Mouse (Mus musculus): ENCODE measurements at regions not wholly inside any gene's neighbourhood (a gene's known extent, or its start where the extent isn't known, plus 50 kb on each side); places are given as distances from the start of the nearest gene placed in this dataset.
A peak's percentile ranks its signal among the peaks of the same experiment; 100 is the strongest.

DNA sequence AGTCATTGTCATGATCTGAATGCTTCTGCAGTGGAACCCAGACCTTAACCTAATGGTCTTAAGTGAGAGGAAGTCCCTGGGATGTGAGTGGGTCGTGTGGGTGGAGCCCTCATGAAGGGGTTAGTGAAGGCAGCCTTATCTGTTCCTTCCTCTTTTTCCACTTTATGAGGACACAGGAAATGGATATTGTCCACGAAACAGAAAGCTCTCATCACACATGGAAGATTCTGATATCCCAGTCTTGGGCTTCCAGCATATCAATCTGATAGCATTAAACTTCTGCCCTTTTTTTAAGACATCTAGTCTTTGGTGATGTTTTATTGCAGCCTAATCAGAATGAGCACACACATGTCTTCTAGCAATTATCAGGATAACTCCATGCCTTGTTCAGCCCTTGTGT, 164.0 kb downstream of the Mex3b start:
- TF ChIP-seq POLR2A (IDR thresholded peaks at IDR 0.05; ENCODE audit: borderline replicate concordance, extremely low read depth, insufficient read depth, insufficient read length, poor library complexity, severe bottlenecking), result no peak
- no peak for TF ChIP-seq CTCF (IDR thresholded peaks at IDR 0.05; ENCODE audit: borderline replicate concordance, extremely low read depth, insufficient read depth, insufficient read length)

DNA sequence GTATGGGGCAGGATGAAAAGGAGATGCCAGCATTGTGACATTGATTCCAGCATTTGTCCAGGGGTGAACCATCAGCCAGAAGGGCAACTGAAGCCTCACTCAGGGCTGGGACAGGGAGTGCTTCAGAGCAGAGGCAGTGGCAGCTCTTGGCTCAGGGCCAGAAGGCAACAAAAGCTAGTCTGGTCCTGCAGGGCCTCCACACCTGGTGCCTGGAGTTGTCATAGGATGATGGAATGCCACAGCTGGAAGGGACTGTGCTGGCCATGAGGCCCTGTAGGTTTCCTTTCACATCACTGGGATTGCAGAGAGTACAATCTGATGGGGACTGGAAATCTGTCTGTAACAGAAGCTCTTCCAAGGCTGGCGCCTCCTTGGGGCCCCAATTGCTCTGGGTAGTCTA, 164.9 kb downstream of the Mex3b start:
- TF ChIP-seq POLR2A (IDR thresholded peaks at IDR 0.05; ENCODE audit: borderline replicate concordance, extremely low read depth, insufficient read depth, insufficient read length, poor library complexity, severe bottlenecking) (no peak), CTCF (IDR thresholded peaks at IDR 0.05; ENCODE audit: borderline replicate concordance, extremely low read depth, insufficient read depth, insufficient read length) (no peak)

More for the DNA sequence above, 164.0 kb downstream of the Mex3b start:
- no peak for DNase-seq (ENCODE audit: low read depth)

DNA sequence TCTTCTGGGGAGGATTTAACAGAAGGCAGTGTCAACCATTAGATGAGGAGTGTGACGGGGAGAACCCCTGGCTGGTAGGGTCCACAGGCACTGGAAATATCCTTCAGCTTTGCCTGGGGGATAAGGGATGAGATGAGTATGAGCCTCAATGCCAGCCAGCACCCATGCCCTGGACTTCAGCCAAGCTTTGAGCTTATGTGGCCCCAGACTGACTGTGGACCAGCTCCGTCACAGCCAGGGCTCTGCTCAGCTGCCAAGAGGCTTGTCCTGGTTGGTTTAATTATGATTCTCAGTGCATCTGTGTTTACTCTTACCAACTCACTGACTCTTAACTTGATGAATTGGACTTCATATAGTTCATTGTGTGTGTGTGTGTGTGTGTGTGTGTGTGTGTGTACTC, 165.8 kb downstream of the Mex3b start:
- DNase-seq (ENCODE audit: low read depth), result peak; percentile 31
- TF ChIP-seq CTCF (IDR thresholded peaks at IDR 0.05; ENCODE audit: borderline replicate concordance, extremely low read depth, insufficient read depth, insufficient read length) (no peak), POLR2A (IDR thresholded peaks at IDR 0.05; ENCODE audit: borderline replicate concordance, extremely low read depth, insufficient read depth, insufficient read length, poor library complexity, severe bottlenecking) (no peak)

More for the DNA sequence above, 164.9 kb downstream of the Mex3b start:
- DNase-seq (ENCODE audit: low read depth), result no peak

DNA sequence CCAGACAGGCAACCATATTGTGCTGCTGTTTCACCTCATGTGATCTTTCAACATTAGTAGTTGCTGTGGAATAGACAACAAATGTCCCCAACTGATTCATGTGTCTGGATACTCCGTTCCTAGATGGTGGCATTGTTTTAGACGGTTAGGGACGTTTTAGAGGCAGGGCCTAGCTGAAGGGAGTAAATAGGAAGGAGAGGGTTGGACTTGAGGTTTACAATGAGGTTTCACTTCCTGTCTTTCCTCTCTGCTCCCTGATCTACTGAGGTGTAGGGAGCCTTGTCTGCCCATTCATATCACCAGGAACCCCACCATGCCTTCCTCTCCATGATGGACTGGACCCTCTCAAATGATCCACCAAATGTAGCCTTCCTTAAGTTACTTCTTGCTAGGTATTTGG, 168.1 kb downstream of the Mex3b start:
- no peak for DNase-seq (ENCODE audit: low read depth)
- no peak for TF ChIP-seq POLR2A (IDR thresholded peaks at IDR 0.05; ENCODE audit: borderline replicate concordance, extremely low read depth, insufficient read depth, insufficient read length, poor library complexity, severe bottlenecking)
- TF ChIP-seq CTCF (IDR thresholded peaks at IDR 0.05; ENCODE audit: borderline replicate concordance, extremely low read depth, insufficient read depth, insufficient read length), result no peak

DNA sequence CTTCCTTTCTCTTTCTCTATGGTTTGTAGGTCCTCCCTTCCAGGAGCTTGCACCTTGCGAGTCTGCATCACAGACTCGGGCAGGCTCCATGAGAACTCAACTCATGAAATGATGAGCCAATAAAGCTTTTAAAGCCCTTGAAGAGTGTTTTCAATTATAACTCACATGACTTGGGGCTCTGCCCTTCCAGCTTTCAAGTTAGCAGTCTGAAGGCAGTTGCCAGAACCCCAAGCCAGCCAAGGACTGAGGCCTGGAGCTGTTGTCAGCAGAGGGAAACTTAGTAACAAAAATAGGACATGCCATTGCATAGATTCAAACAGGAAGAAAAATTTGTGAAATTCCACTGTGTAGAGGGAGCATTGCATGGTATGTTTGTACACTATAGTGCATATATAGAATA, 169.3 kb downstream of the Mex3b start:
- TF ChIP-seq CTCF (IDR thresholded peaks at IDR 0.05; ENCODE audit: borderline replicate concordance, extremely low read depth, insufficient read depth, insufficient read length) (no peak), POLR2A (IDR thresholded peaks at IDR 0.05; ENCODE audit: borderline replicate concordance, extremely low read depth, insufficient read depth, insufficient read length, poor library complexity, severe bottlenecking) (no peak)
- peak; percentile 55 for DNase-seq (ENCODE audit: low read depth)

DNA sequence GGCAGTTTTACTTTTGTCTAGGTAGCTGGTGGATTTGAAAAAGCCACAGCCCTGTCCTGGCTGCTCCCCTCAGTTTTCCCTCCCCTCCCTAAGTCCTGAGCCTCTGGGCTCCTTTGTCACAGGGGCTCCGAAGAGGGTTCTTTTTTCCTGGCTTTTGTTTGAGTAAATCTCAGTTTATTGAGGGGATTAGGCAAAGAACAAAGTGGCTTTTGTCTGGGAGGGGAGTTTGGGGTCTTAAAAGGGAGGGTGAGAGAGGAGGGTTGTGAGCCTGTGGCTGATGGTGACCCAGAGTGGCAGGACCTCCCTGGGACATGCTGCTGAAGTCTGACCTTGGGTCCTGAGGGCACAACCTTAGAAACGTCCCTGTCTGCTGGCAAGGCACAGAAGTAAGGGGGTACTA, 170.0 kb downstream of the Mex3b start:
- no peak for TF ChIP-seq POLR2A (IDR thresholded peaks at IDR 0.05; ENCODE audit: borderline replicate concordance, extremely low read depth, insufficient read depth, insufficient read length, poor library complexity, severe bottlenecking)
- TF ChIP-seq CTCF (IDR thresholded peaks at IDR 0.05; ENCODE audit: borderline replicate concordance, extremely low read depth, insufficient read depth, insufficient read length), result no peak
- DNase-seq (ENCODE audit: low read depth), result peak; percentile 72

DNA sequence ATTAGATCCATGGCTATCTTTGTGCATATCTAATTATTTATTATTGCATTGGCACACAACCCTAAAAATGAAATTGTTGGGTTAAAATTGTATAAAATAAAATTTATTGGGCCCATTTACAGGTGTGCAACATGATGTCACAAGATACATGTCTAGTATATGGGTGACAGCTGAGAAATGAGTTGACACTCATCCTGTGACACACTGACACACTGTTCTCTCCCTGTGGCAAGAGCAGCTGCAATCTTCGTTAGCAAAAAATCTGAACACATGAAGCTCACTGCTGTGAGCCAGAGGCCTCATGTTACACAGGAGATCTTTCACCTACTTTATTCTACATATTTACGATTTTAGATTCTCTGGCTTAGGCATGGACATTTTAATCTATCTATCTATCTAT, 170.6 kb downstream of the Mex3b start:
- no peak for TF ChIP-seq POLR2A (IDR thresholded peaks at IDR 0.05; ENCODE audit: borderline replicate concordance, extremely low read depth, insufficient read depth, insufficient read length, poor library complexity, severe bottlenecking)
- no peak for TF ChIP-seq CTCF (IDR thresholded peaks at IDR 0.05; ENCODE audit: borderline replicate concordance, extremely low read depth, insufficient read depth, insufficient read length)
- DNase-seq (ENCODE audit: low read depth), result no peak

DNA sequence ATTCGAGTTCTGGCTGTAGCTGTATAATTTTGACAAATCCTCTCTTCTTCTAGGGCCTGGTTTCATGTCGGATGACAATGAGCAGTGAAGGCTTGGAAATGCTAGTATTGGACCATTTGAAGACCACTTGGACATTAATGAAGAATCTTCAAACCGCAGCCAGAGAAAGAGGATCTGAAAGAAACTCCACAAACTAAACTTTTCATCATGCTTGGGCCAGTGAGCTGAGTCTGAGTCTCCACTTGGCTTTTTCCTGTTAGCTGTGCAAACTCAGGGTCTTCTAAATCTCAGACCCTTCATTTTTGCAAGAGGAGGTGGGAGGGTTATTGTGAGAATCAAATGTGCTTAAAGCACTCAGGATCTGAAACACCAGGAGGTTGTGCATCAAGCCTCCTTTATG, 176.6 kb downstream of the Mex3b start:
- TF ChIP-seq POLR2A (IDR thresholded peaks at IDR 0.05; ENCODE audit: borderline replicate concordance, extremely low read depth, insufficient read depth, insufficient read length, poor library complexity, severe bottlenecking) (no peak), CTCF (IDR thresholded peaks at IDR 0.05; ENCODE audit: borderline replicate concordance, extremely low read depth, insufficient read depth, insufficient read length) (no peak)
- DNase-seq (ENCODE audit: low read depth), result no peak

DNA sequence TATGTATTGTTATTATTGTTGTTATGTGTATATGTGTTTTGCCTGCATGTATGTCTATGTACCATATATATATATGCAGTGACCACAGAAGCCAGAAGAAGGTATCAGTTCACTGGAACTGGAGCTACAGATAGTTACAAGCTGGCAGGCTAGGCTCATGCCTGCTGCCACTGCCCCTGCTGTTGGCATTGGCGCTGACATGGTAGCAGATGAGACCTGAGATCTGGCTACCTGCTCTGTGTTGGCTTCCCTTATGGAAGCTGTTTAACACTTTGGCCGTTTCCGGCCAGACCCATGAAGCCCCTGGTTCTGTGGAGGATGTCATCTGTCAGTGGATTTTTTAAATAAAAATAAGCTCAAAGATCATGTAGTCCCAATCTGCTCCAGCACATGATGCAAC, 178.1 kb downstream of the Mex3b start:
- TF ChIP-seq POLR2A (IDR thresholded peaks at IDR 0.05; ENCODE audit: borderline replicate concordance, extremely low read depth, insufficient read depth, insufficient read length, poor library complexity, severe bottlenecking), result no peak
- TF ChIP-seq CTCF (IDR thresholded peaks at IDR 0.05; ENCODE audit: borderline replicate concordance, extremely low read depth, insufficient read depth, insufficient read length), result no peak
- DNase-seq (ENCODE audit: low read depth), result no peak

DNA sequence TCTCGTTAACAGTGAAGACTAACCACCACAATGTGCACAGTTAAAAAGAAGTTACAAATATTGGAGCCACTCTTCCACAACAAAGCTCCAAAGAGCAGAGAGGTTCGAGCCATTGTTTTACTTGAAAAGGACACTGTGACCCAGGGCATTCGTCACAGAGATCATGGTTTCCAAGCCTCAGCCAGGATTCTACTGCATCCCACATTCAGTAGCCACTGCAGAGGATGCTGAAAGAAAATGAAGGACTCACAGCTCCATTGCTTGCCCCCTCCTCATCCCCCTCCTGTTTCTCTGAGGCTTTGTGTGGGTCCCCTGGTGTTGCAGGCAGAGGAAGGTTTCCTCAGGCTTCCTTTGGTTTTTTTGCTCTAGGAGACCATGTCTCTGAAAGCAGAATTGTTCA, 182.9 kb downstream of the Mex3b start:
- DNase-seq (ENCODE audit: low read depth), result peak; percentile 25
- TF ChIP-seq POLR2A (IDR thresholded peaks at IDR 0.05; ENCODE audit: borderline replicate concordance, extremely low read depth, insufficient read depth, insufficient read length, poor library complexity, severe bottlenecking) (no peak), CTCF (IDR thresholded peaks at IDR 0.05; ENCODE audit: borderline replicate concordance, extremely low read depth, insufficient read depth, insufficient read length) (no peak)

DNA sequence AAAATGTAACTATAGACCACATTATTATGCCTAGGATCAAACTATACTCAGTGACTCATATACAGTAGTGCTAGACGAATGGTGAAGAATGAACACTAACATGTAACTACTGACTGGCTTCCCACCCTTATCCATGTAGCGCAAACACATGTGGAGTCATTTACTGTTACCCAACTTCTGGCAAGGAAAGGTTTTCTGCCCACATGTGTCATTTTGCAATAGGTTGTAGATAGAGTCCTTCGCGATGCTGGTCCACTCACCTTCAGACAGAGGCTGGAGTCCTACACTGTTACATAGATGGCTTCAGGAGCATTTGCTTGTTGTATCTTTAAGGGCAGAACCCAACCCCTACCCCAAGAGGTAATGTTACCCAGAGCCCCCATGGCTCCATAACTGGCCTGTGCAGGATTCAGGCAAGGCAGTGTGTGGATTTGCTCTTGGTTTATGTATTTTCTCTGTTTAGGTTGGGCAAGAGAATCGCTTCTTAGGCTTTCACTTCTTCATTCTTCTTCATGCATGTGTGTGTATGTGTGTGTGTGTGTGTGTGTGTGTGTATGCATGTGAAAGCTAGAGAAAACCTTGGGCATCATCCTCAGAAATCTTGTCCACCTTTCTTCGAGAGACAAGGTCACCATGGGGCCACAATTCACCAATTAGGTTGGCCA, 183.8 kb downstream of the Mex3b start:
- TF ChIP-seq CTCF (IDR thresholded peaks at IDR 0.05; ENCODE audit: borderline replicate concordance, extremely low read depth, insufficient read depth, insufficient read length) (no peak), POLR2A (IDR thresholded peaks at IDR 0.05; ENCODE audit: borderline replicate concordance, extremely low read depth, insufficient read depth, insufficient read length, poor library complexity, severe bottlenecking) (no peak)
- no peak for DNase-seq (ENCODE audit: low read depth)

All from brain, embryonic 14.5 days (tissue).